Mouse (Mus musculus) left cerebral cortex, adult 11 months (tissue): ENCODE measurements at regions not wholly inside any gene's neighbourhood (a gene's known extent, or its start where the extent isn't known, plus 50 kb on each side); places are given as distances from the start of the nearest gene placed in this dataset.

Experiments used
- DNase-seq: peaks from one replicate; pipeline ENCODE4 v3.0.0; 2022; ENCODE audit warnings: low spot score

GRCm38 (mm10) chr19:54470034-54470433, 426.1 kb downstream of the Adra2a start:
- no peak for DNase-seq

GRCm38 (mm10) chr19:54498066-54498465, 454.1 kb downstream of the Adra2a start:
- DNase-seq = peak; percentile 3

GRCm38 (mm10) chr19:54533858-54534257, 489.9 kb downstream of the Adra2a start:
- no peak for DNase-seq

GRCm38 (mm10) chr19:54555351-54555750, 511.4 kb downstream of the Adra2a start:
- no peak for DNase-seq

- no peak for DNase-seq
Observed at GRCm38 (mm10) chr19:54557984-54558383, 514.0 kb downstream of the Adra2a start.

- no peak for DNase-seq
Observed at GRCm38 (mm10) chr19:54583574-54583973, 539.6 kb downstream of the Adra2a start.

- DNase-seq = no peak
Observed at GRCm38 (mm10) chr19:54584687-54585237, 540.8 kb downstream of the Adra2a start.

GRCm38 (mm10) chr19:54585326-54585725, 541.4 kb downstream of the Adra2a start:
- no peak for DNase-seq

GRCm38 (mm10) chr19:54603345-54603744, 523.7 kb downstream of the Gpam start:
- DNase-seq = no peak

GRCm38 (mm10) chr19:54605346-54605745, 521.7 kb downstream of the Gpam start:
- DNase-seq = no peak

- peak; percentile 2 for DNase-seq
Observed at GRCm38 (mm10) chr19:54616924-54617323, 510.1 kb downstream of the Gpam start.
